Mouse (Mus musculus) myocyte (in vitro differentiated cells): ENCODE data around the gene AL607142.1.

Source experiments
- POLR2A ChIP-seq: IDR thresholded peaks from one replicate; pipeline ENCODE4 v1.6.1; 2011; ENCODE audit warnings: low read depth, mild to moderate bottlenecking, control low read depth, moderate library complexity; ENCODE audit not compliant: insufficient read length
- TCF12 ChIP-seq: IDR thresholded peaks from one replicate; pipeline ENCODE4 v1.6.1; 2011; ENCODE audit warnings: mild to moderate bottlenecking, control low read depth; ENCODE audit not compliant: poor library complexity, insufficient read depth, severe bottlenecking
- TCF3 ChIP-seq: IDR thresholded peaks from one replicate; pipeline ENCODE4 v1.6.1; 2011; ENCODE audit warnings: low read depth, control low read depth; ENCODE audit not compliant: insufficient read length

DNA sequence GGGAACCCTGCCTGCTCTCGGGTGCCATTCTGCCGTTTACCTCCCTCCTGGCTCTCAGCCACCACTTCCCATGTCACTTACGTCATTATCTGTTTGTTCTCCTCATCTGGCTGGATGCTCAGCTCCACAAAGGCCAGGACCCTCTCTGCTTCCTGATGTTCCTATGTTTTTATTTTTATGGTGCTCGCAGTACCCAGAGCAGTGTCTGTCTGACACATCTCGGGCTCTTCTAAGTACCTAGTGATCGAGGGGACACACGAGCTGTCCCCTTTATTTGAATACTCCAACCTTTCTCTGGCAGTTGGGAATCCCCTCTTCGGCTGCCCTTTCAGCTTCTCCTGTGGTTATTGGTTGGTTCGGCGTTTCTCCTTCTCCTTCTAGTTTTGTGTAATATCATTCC is 6.0 kb upstream of the AL607142.1 start:
- no peak for TF ChIP-seq POLR2A
- no peak for TF ChIP-seq TCF3
- TF ChIP-seq TCF12 = no peak
